Mouse (Mus musculus): ENCODE results near the gene Ccp110.

Gene Ccp110

DNA sequence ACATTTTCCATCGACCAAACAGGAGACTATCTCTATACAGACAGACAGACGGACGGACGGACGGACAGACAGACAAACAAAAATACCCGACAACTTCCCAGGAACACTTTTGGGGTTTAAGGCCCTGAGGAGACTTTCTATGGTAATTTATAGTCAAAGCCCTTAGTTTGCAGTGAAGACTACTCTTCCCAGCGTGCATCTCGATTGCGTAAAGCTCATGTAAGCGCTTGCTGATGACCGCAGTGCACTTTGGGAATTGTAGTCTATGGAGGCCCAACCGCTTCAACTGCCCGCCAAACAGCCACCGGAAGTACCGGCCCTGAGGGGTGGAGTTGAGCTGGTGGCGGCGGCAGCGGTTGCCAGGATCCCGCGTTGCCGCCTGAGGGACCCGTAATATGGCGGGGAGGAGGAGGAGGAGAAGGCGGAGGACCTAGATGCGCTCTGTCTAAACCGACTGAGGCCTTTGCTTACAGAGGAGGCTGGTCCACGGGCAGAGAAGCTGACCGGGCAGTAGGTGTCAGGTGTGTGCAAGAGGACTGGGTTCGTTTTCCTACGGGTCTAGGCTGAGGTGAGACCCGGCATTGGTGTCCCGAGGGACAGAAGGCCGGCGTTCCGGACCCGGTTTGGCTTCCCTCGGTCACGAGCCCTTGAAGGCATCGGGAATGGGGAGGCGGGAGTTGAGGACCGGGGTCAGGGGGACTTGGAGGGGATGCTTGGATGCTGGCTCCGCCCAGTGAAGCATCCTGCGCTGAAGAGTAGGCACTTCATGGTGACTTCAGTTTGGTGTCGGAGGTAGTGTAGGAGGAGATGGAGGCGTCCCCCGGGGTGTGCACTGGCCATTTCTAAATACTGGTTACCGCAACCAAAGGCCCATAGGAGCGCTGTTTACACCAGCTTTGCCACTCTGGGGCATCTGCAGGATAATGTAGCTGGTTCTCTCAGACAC lies at the start of gene Ccp110:
Gene Ccp110, plus strand, starts transcription at position 325 of the 946 bp plus-strand sequence.
- in situ Hi-C loops (cut with MboI, MseI), result no loop called here

DNA sequence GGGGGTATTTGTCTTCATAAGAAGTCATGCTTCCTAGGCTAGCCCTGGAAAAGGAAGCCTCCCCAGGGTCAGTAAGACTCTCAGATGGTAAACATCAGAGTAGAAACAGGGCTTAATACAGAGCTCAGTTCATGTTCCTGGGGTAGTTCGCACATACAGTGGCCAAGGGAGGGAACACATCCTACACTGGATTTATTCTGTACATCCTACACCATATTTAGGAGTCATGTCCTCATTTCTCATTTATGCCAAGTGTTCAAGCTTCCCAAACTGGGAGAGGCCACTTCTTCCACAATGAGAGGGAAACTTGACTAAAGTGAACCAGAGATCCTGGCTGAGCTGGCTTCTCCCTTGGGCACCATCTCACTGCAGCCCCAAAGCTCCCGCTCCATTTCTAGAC lies 44.6 kb upstream of the Ccp110 start:
- in situ Hi-C loops (cut with MboI, MseI), result no loop called here

DNA sequence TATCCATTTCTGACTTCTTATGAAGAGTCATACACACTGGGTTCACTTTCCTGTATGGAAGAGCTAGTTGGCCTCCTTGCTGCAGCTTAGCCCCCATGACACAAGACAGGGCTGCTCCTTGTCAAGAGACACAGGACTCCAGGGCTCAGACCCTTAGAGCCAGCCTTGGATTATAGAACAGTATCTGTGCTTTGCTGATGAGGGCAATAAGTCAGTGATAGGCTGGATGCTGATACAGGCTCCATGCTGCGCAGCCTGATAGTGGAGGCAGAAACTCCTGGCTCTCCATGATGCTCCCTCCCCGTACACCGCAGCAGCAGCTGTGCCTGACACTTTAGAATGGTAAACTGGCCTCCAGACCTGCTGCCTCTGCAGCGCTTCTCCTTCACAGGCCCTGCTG lies 42.2 kb upstream of the Ccp110 start:
- in situ Hi-C loops (cut with MboI, MseI), result no loop called here

DNA sequence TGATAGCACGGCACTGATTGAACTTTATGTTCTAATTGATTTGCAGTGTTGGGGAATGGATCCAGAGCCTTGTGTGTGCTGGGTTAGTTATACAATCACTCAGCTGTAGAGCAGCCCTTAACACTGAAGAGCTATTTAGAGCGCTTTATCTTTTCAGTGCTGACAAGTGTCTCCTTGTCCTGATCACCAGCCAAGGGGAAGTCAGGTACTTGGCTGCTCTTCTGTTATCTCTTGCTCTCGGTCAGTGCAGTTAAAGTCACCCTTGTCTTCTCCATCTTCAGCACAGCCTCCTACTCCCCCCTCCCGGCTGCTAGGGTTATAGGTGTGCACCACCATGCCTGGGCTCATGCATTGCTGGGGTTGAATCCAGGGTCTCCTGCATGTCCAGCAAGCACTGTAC lies 35.5 kb upstream of the Ccp110 start:
- in situ Hi-C loops (cut with MboI, MseI), result no loop called here

DNA sequence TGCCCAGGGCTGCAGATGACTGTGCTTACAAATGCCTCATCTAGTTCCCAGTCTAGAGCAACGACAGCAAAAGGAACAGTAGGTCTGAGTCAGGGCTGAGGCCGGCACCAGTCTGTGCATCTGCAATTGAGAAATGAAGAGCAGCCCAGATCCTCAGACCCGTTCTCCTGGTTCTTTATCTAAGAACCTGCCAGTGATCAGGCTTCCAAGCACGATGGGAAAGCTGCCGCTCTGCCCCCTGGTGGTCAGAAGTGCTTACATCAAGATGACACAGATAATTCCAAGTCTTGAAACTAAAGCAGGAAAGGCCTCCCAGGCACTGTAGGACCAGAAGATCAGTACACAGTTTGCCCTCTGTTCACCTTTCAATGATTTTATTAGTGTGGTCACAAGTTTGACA lies 24.2 kb upstream of the Ccp110 start:
- in situ Hi-C loops (cut with MboI, MseI), result no loop called here

DNA sequence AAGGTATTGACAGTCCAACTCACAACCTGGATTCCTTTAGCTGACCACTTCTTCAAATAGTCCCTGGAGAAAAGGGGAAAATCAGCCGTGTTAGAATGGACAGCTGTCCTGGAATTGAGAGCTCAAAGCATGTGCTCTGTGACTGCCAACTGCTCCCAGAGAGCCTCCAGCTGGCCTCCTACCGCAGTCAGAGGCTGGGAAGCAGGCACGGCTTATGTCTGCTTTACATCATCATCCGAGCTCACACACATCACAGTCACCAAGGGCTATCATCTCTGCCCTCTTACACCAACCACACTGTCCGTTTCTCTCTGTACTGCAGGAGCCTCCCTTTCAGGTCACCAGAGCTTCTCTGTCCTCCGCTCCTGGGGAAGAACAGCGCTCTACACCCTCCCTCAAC lies 23.3 kb upstream of the Ccp110 start:
- in situ Hi-C loops (cut with MboI, MseI), result no loop called here

DNA sequence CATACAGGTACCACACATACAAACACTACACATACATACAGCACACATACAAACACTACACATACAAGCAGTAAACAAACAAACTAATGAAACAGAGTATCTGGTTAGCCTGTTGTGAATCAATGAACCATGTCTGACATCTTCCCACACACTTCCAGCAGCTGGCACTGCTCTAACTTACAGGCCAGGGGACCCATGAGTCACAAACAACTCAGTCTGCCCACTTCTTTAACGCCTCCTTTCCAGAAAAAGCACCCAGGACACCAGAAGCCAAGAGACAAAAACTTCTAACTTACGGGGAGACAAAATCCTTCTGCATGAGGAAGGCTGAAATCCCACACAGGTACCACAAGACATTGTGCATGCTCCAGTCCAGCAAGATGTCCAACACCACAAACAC lies 21.1 kb upstream of the Ccp110 start:
- in situ Hi-C loops (cut with MboI, MseI), result no loop called here

DNA sequence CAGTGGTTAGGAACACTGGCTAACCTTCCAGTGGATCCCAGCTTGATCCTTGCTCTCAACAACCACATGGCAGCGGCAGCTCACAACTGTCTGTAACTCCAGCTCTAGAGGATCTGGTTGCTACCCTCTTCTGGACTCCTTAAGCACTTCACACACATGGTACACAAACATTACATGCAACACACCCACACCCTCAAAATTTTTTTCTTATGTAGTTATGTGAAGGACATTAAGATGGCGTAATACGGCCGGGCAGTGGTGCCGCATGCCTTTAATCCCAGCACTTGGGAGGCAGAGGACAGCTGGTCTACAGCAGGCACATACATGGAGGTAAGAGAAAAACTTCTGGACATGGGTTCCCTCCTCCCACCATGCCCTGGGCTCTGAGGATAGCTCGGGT lies 16.2 kb upstream of the Ccp110 start:
- in situ Hi-C loops (cut with MboI, MseI), result no loop called here

DNA sequence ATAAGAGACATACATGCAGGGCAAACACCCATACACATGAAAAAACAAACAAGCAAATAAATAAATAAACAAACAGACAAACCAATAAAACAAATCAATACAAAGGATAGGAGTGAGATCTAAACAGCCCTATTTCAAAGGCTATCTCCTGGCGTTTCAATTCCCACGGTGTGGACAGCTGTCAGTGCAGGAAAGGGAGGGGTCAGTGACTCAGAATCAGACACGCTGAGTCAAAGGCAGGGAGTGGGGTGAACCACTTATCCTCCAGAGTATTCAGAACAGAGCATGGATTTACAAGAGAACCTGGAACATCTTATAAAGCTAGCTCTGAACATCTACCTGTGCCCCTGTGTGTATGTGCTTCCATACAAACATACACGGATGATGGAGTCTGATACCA lies 15.2 kb upstream of the Ccp110 start:
- in situ Hi-C loops (cut with MboI, MseI), result no loop called here

DNA sequence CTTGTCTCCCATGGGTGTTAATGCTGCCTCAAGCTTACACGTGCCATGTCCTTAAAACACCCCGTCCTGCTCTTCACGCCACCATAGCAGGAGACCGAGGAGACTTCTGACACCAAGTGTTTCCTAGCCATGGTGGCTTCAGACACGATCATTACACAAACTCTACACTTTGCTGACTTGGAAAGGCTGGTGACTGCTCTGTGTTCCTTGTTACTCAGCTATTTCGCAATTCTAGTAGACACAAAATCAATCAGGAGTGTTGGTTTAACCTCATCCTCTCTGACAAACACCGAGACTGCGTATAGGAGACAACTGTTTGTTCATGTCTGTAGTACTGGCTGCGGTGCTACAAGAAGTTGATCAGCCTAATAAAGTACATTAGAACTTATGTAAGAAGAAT lies 13.5 kb upstream of the Ccp110 start:
- in situ Hi-C loops (cut with MboI, MseI), result no loop called here

DNA sequence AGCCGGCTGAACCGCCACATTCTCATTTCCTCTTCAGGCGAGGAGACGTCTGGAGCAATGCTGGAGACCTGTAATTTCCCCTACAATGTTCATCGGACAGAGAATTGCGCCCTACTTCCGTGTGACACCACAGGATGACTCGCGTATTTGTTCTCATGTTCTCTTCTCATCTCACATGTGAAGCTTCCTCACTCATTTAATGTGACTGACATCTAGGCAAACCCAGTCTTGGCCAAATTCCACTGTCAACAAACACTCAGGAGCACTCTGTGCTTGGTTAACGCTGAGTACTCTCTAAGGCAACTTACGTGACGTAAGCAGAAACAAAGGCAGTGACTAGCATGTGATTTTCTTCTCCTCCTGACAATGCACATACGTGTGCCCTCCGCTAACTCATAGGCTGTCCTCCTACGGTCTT lies 9.2 kb upstream of the Ccp110 start:
- in situ Hi-C loops (cut with MboI, MseI), result loop anchor here (10.0 kb wide), 1 partner anchor 578 kb away; the partner anchor contains the start of gene Arl6ip1

DNA sequence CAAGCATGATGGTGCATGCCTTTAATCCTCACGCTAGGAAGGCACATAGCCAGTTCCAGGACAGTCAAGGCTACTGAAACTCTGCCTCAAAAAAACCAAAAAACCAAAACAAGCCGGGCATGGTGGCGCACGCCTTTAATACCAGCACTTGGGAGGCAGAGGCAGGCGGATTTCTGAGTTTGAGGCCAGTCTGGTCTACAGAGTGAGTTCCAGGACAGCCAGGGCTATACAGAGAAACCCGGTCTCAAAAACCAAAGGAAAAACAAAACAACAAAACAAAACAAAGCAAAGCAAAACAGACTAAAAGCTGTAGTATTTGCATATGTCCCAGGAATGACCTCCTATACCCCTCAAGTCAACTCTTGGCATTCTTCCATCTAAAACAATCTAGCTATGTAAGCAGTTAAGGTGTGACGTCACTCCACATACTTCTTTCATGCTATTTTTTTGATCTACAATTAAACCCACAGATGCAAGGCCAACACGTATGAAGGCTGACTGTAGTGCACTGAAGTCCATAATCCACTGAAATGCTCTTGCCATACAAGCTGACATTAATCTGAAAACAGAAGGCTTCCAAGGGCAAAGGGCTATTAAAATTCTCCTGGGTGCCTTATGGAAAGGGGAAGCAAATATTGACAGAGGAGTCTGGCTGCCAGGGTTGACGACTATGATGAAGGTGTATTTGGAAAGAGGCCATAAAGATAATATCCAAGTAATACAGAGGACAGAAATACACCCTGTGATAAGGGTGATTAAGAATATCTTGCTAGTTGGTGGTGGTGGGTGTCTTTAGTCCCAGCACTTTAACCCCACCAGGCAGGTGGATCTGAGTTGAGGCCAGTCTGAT lies 8.1 kb upstream of the Ccp110 start:
- in situ Hi-C loops (cut with MboI, MseI), result loop anchor here (10.0 kb wide), 1 partner anchor 579 kb away; the partner anchor contains the start of gene Arl6ip1

DNA sequence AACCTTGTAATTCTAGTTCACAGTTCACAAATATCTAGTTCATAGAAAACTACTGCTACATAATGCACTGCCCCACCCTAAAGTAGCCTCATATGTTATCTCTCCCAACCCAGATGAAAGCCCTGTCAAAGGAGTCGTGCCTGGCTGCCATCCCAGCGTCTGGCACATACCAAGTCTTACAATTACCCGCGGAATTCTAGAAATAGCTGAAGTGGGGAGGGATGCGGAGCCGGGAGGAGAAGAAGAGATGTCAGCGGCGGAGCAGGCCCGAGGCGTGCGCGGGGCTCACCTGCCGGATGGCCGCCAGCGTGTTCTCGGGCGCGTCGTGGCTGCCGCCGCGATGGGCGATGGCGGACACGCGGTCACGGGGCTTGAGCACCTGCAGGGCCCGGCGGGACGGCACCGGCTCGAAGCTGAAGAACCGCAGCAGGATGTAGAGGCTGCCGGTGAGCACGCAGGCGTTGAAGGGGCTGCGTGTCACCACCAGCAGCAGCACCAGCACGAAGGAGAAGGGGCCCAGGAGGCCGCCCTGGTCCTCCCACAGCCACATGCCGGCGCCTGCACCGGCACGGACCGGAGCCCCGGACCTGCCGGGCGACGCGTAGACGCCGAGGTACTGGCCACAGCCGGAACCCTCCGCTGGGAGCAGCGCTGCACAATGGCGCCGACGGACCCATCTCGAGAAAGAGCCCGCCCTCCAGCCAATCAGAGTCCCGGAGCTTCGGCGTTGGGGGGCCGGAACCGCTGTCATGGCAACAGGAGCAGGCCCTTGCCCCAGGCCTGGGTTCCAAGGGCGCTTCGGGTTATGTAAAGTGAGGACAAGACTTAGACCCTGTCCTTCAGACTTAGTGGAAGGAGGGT lies 7.0 kb upstream of the Ccp110 start, which contains the start of gene Gde1:
Gene Gde1, minus strand, starts transcription at position 678 of the 861 bp plus-strand sequence.
- in situ Hi-C loops (cut with MboI, MseI), result loop anchor here (10.0 kb wide), 1 partner anchor 581 kb away; the partner anchor contains the start of gene Arl6ip1

DNA sequence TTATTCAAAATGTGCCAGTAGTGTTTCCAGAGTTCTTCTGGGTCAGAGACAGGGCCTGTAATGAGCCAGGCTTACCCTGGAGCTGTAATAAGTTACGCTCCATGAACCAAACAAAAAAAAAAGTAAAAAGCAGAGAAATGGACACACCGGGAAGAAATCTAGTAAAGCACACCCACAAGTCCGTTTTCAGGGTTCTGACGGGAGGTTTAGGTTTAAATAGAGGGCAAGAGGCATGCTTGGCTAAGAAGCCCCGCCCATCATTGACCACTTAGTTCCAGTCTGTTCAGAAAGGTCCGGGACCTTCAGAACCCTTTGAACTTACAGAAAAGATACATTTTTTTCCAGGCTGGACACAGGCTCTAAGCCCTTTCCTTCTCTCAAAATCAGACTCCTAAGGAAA lies 6.3 kb upstream of the Ccp110 start:
- in situ Hi-C loops (cut with MboI, MseI), result loop anchor here (10.0 kb wide), 1 partner anchor 581 kb away; the partner anchor contains the start of gene Arl6ip1

DNA sequence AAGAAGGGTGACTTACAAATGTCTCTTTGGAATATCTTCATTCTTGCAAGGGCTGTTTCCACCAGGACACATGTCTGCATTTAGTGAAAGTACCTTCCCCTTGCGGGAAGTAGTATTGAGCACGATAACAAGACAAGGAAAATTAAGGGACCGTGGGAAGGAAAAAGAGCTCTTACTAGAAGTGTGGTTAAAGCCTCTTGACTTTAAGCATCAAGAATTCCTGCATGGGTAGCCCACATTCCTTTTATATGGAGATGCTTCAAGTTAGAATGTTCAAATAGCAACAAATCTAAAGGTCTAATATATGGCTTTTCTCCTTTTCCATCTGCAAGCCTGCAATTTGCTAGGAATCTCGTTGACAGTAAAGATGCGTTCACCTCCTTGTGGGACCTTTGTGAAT lies 5.9 kb upstream of the Ccp110 start:
- in situ Hi-C loops (cut with MboI, MseI), result loop anchor here (10.0 kb wide), 1 partner anchor 582 kb away; the partner anchor contains the start of gene Arl6ip1

DNA sequence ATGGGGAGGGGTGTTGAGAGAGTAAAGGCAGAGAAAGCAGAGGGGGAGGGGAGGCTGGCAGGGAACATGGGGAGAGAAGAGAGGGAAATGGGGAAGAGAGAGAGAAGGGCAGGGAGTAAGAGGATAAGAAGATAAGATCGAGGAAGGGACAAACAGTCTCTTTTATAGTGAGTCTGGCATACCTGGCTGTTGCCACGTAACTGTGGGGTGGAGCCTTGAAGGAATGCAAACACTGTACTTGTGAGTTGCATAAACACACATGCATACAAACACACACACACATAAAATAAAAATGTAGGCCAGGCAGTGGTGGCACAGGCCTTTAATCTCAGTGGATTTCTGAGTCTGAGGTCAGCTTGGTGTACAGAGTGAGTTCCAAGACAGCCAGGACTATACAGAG lies 5.1 kb upstream of the Ccp110 start:
- in situ Hi-C loops (cut with MboI, MseI), result loop anchor here (10.0 kb wide), 1 partner anchor 582 kb away; the partner anchor contains the start of gene Arl6ip1

DNA sequence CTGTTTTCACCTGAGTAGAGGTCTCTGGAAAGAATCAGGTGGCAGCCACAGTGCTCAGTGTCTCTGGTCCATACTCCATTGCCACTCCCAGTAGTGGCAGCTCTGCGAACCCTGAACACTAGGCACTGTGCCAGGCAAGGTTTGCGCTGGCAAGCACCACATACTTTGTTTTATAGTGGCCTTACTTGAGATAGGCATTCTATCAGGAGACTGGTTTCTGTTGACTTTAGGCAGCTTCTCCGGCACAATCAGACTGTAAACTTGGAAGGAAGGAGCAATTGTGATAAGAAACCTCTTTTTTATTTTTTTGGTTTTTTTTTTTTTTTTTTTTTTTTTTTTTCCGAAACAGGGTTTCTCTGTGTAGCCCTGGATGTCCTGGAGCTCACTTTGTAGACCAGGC lies 4.3 kb upstream of the Ccp110 start:
- in situ Hi-C loops (cut with MboI, MseI), result loop anchor here (10.0 kb wide), 1 partner anchor 583 kb away; the partner anchor contains the start of gene Arl6ip1

DNA sequence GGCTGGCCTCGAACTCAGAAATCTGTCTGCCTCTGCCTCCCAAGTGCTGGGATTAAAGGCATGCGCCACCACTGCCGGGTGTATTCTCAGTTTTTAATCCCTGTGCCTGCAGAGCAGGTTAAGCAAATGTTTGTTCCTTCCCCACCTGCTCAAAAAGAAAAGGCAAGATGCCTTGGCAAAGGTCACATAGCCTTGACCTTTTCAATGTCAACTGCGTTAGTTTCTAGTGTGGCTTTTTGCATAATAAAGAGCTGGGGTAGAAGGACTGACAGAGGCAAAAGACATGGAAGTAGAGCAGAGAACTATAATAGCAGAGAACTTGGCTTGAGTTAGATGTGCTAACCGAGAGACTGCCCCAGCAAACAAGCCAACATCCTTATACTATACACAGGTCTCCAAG lies 1.6 kb upstream of the Ccp110 start:
- in situ Hi-C loops (cut with MboI, MseI), result no loop called here

DNA sequence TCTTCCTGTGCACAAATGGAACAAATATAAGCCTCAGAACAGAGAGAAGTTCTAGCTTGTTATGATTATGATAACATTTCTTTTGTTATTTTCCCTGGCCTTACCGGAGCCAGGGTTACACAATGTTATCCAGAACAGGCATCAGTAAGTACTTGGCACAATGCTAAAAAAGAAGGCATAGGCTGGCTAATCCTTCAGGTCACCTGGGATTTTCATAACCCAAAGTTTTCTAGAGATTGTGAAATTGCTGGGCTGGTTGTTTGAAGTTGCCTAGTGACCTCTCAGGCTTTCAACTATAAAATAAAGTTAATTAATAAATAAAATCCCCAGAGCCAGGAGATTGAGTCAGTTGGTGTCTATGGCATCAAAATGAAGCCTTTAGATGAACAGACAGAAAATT lies 2.5 kb downstream of the Ccp110 start:
- in situ Hi-C loops (cut with MboI, MseI), result no loop called here

DNA sequence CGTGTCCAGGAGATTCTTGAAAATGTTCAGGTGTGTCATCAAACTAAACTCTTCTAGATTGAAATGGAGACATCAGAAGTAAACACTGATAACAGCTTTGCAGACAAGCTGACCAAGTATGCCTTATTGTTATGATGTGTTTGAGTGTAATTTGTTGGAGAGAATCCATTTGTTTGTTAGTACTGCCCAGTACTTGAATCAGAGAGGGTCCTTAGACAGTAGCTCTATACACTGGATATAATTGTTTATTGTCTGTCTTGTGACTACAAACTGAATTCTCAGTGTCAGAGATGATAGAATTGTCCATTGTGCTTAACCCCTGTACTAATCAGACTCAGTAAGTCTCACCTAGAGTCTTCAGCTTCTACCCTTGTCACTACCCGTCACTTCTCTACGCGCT lies 5.7 kb downstream of the Ccp110 start:
- in situ Hi-C loops (cut with MboI, MseI), result no loop called here

DNA sequence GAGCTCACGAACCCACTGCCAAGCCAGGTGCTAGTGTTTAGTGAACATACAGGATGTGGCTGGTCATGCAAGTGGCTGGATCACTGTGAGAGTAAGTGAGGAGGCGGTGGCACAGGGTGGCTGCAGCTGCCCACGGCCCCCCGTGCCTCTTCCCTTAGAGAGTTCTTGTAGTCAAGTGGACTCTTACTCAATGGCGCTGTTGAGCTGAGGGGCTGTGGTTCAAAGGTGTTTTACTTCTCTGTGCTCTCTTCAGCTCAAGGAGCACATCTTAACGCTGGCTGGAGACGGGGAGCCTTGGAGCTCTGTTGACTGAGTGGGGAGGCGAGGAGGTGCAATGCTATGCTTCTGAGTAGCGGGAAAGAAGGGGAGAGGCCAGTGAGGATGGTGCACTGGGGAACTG lies 11.6 kb downstream of the Ccp110 start:
- in situ Hi-C loops (cut with MboI, MseI), result no loop called here

All from regulatory T cell (primary cell).